8 mouse cellular contexts compared by ENCODE assay signal in the genomic region with DNA sequence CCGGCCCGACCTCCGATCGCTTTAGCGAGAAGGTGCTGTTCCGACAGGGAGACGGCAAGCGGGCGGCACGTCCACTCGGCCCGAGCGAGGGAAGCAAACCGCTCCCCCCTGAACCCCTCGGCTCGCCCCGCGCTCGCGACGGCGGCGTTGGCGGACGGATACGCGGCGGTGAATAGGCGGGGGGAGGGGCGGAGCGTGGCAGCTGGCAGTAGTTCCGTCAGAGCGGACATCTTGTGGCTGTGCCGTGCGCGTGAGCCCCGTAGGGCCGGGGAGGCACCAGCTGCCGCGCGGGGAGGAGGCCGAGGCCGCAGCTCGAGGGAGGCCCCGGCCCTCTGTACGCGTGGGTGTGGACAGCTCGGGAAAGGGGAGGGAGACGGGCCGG. TPM values are rescaled to one million over a fixed set of nuclear protein-coding genes. Genes with fewer than 3 reads are reported as not detected.
DNase-seq lines count a peak whose midpoint lies in the region; ATAC-seq and TF ChIP-seq lines count a peak whose summit lies in the region.

No protein-coding gene starts in this region.

- TF ChIP-seq EP300 in stomach, postnatal 0 days (optimal IDR thresholded peaks at IDR 0.05) = no peak

- DNase-seq in CD4-positive, CD25-positive, alpha-beta regulatory T cell, adult 2 months (ENCODE audit: low read depth, low spot score) = peak; percentile 97
- DNase-seq in c-Kit-positive CD71-positive TER-119-negative erythroid progenitor cells, embryonic 14.5 days (ENCODE audit: low read depth) = peak; percentile 68
- peak; percentile 98 for DNase-seq in forebrain, embryonic 11.5 days (ENCODE audit: low spot score)
- peak; percentile 93 to 95 for DNase-seq in kidney, postnatal 25 days
- DNase-seq in stomach, postnatal 0 days (ENCODE audit: low spot score) = peak; percentile 96

- no peaks in the 10 kb centered on the region for H3K27me3 ChIP-seq in forebrain, embryonic 11.5 days (ENCODE audit: control insufficient read depth, insufficient read depth, low read length)
- no peaks in the 10 kb centered on the region for H3K27me3 ChIP-seq in heart, embryonic 16.5 days (ENCODE audit: control insufficient read depth, insufficient read depth, low read length)
- H3K27me3 ChIP-seq in liver, embryonic 16.5 days (ENCODE audit: control insufficient read depth, insufficient read depth, low read depth, low read length) = no peaks in the 10 kb centered on the region
- no peaks in the 10 kb centered on the region for H3K27me3 ChIP-seq in neural tube, embryonic 12.5 days (replicated peaks)
- no peaks in the 10 kb centered on the region for H3K27me3 ChIP-seq in stomach, postnatal 0 days (ENCODE audit: control insufficient read depth, insufficient read depth, low read length)

- peak overlapping the region; percentile 99 for H3K27ac ChIP-seq in forebrain, embryonic 11.5 days (ENCODE audit: low read depth, low read length)
- H3K27ac ChIP-seq in heart, embryonic 16.5 days (ENCODE audit: low read length) = peak overlapping the region; percentile 100
- peak overlapping the region; percentile 100 for H3K27ac ChIP-seq in liver, embryonic 16.5 days (ENCODE audit: low read length)
- H3K27ac ChIP-seq in neural tube, embryonic 12.5 days = peak overlapping the region; percentile 100
- H3K27ac ChIP-seq in stomach, postnatal 0 days (replicated peaks) = peak overlapping the region; percentile 100

- no peaks in the 10 kb centered on the region for H3K9me3 ChIP-seq in forebrain, embryonic 11.5 days (ENCODE audit: control insufficient read depth, low read length)
- H3K9me3 ChIP-seq in heart, embryonic 16.5 days (replicated peaks; ENCODE audit: control insufficient read depth, low read length) = no peaks in the 10 kb centered on the region
- H3K9me3 ChIP-seq in liver, embryonic 16.5 days (replicated peaks; ENCODE audit: control insufficient read depth, low read length) = no peaks in the 10 kb centered on the region
- H3K9me3 ChIP-seq in neural tube, embryonic 12.5 days = no peaks in the 10 kb centered on the region
- H3K9me3 ChIP-seq in stomach, postnatal 0 days (ENCODE audit: control insufficient read depth, low read length) = no peaks in the 10 kb centered on the region

- H3K4me2 ChIP-seq in forebrain, embryonic 11.5 days (ENCODE audit: low read depth, low read length, severe bottlenecking) = peak overlapping the region; percentile 36; the same call in 1 of the 2 replicates
- H3K4me2 ChIP-seq in heart, embryonic 16.5 days (ENCODE audit: low read depth, low read length) = peak overlapping the region; percentile 31
- peak overlapping the region; percentile 58 for H3K4me2 ChIP-seq in liver, embryonic 16.5 days (ENCODE audit: low read depth, low read length)
- H3K4me2 ChIP-seq in neural tube, embryonic 12.5 days (replicated peaks) = peak overlapping the region; percentile 88
- H3K4me2 ChIP-seq in stomach, postnatal 0 days (replicated peaks; ENCODE audit: low read depth) = peak overlapping the region; percentile 61

- ATAC-seq in forebrain, embryonic 11.5 days (replicated peaks; ENCODE audit: low FRiP score) = peak; percentile 83
- peak; percentile 53 for ATAC-seq in heart, embryonic 16.5 days (replicated peaks; ENCODE audit: extremely low read depth, insufficient read depth, low FRiP score)
- ATAC-seq in liver, embryonic 16.5 days (ENCODE audit: low read depth) = peak; percentile 60
- peak; percentile 84 for ATAC-seq in neural tube, embryonic 12.5 days (ENCODE audit: low FRiP score, low read depth)
- peak; percentile 77 for ATAC-seq in stomach, postnatal 0 days (ENCODE audit: low FRiP score, low TSS enrichment)

- TF ChIP-seq CTCF in stomach, postnatal 0 days (IDR thresholded peaks at IDR 0.05; ENCODE audit: low read depth) = peak; percentile 6; the same call in 1 of the 2 replicates

- peak overlapping the region; percentile 94 for H3K4me3 ChIP-seq in forebrain, embryonic 11.5 days (ENCODE audit: low read depth, low read length)
- peak overlapping the region; percentile 72 for H3K4me3 ChIP-seq in heart, embryonic 16.5 days (ENCODE audit: low read length)
- peak overlapping the region; percentile 95 for H3K4me3 ChIP-seq in liver, embryonic 16.5 days (ENCODE audit: low read depth, low read length)
- peak overlapping the region; percentile 94 for H3K4me3 ChIP-seq in neural tube, embryonic 12.5 days
- H3K4me3 ChIP-seq in stomach, postnatal 0 days (ENCODE audit: low read depth, low read length) = peak overlapping the region; percentile 85

- no peaks in the 10 kb centered on the region for H3K36me3 ChIP-seq in forebrain, embryonic 11.5 days (ENCODE audit: control insufficient read depth, insufficient read depth, low read length)
- H3K36me3 ChIP-seq in heart, embryonic 16.5 days (ENCODE audit: control insufficient read depth, insufficient read depth) = peaks cover 6% of the 10 kb centered on the region; the same call in 1 of the 2 replicates
- H3K36me3 ChIP-seq in liver, embryonic 16.5 days (ENCODE audit: control insufficient read depth, insufficient read depth) = no peaks in the 10 kb centered on the region; the same call in 1 of the 2 replicates
- no peaks in the 10 kb centered on the region for H3K36me3 ChIP-seq in neural tube, embryonic 12.5 days
- H3K36me3 ChIP-seq in stomach, postnatal 0 days (ENCODE audit: control insufficient read depth, insufficient read depth, low read length) = no peaks in the 10 kb centered on the region

- under 1% methylated on average over 37 of the region's 50 CpGs for WGBS in forebrain, embryonic 11.5 days
- under 1% methylated on average over 48 of the region's 50 CpGs for WGBS in heart, embryonic 16.5 days
- under 1% methylated on average over 31 of the region's 50 CpGs for WGBS in liver, embryonic 16.5 days (ENCODE audit: insufficient replicate concordance)
- WGBS in neural tube, embryonic 12.5 days = under 1% methylated on average over 49 of the region's 50 CpGs
- under 1% methylated on average over 45 of the region's 50 CpGs for WGBS in stomach, postnatal 0 days

- H3K9ac ChIP-seq in forebrain, embryonic 11.5 days (ENCODE audit: low read length) = peak overlapping the region; percentile 98
- H3K9ac ChIP-seq in heart, embryonic 16.5 days (ENCODE audit: low read length) = peak overlapping the region; percentile 100
- H3K9ac ChIP-seq in liver, embryonic 16.5 days (ENCODE audit: low read depth, low read length) = peak overlapping the region; percentile 99
- peak overlapping the region; percentile 98 for H3K9ac ChIP-seq in neural tube, embryonic 12.5 days
- H3K9ac ChIP-seq in stomach, postnatal 0 days (ENCODE audit: low read length) = peak overlapping the region; percentile 97

- peaks cover 8% of the 10 kb centered on the region for H3K4me1 ChIP-seq in forebrain, embryonic 11.5 days (replicated peaks; ENCODE audit: control insufficient read depth, insufficient read depth, low read length)
- H3K4me1 ChIP-seq in heart, embryonic 16.5 days (ENCODE audit: control insufficient read depth, insufficient read depth, low read length) = peaks cover 18% of the 10 kb centered on the region
- peaks cover 14% of the 10 kb centered on the region for H3K4me1 ChIP-seq in liver, embryonic 16.5 days (ENCODE audit: control insufficient read depth, low read depth, low read length)
- H3K4me1 ChIP-seq in neural tube, embryonic 12.5 days = peaks cover 24% of the 10 kb centered on the region
- H3K4me1 ChIP-seq in stomach, postnatal 0 days (replicated peaks; ENCODE audit: control insufficient read depth, insufficient read depth) = no peaks in the 10 kb centered on the region

RNA-seq across cellular contexts. Expression of a gene that starts 0.6 kb away (rescaled TPM):
- 621 and 646 TPM in 2 replicates for polyA plus RNA-seq in forebrain, embryonic 11.5 days (2014; fragmentation: Nextera tagmentation; extraction: Ambion mirVana)
- 424 and 489 TPM in 2 replicates for polyA plus RNA-seq in heart, embryonic 16.5 days (2015; fragmentation: Nextera tagmentation; extraction: Ambion mirVana)
- 233 and 242 TPM in 2 replicates for polyA plus RNA-seq in liver, embryonic 16.5 days (2015; fragmentation: Nextera tagmentation; extraction: Ambion mirVana)
- polyA plus RNA-seq in neural tube, embryonic 12.5 days (2016; fragmentation: Nextera tagmentation; extraction: Ambion mirVana) = 461 and 494 TPM in 2 replicates
- 420 and 430 TPM in 2 replicates for polyA plus RNA-seq in stomach, postnatal 0 days (2015; fragmentation: Nextera tagmentation; extraction: Ambion mirVana)

RNA-seq across cellular contexts. Expression of a gene that starts 14.8 kb away (rescaled TPM):
- 86.3 and 99.7 TPM in 2 replicates for polyA plus RNA-seq in forebrain, embryonic 11.5 days (2014; fragmentation: Nextera tagmentation; extraction: Ambion mirVana)
- 51.8 and 52.0 TPM in 2 replicates for polyA plus RNA-seq in heart, embryonic 16.5 days (2015; fragmentation: Nextera tagmentation; extraction: Ambion mirVana)
- polyA plus RNA-seq in liver, embryonic 16.5 days (2015; fragmentation: Nextera tagmentation; extraction: Ambion mirVana) = 25.6 and 29.2 TPM in 2 replicates
- 75.6 and 78.2 TPM in 2 replicates for polyA plus RNA-seq in neural tube, embryonic 12.5 days (2016; fragmentation: Nextera tagmentation; extraction: Ambion mirVana)
- 34.2 and 35.5 TPM in 2 replicates for polyA plus RNA-seq in stomach, postnatal 0 days (2015; fragmentation: Nextera tagmentation; extraction: Ambion mirVana)

RNA-seq across cellular contexts. Expression of a gene that starts 46.9 kb away (rescaled TPM):
- polyA plus RNA-seq in forebrain, embryonic 11.5 days (2014; fragmentation: Nextera tagmentation; extraction: Ambion mirVana) = 3.6 and 3.8 TPM in 2 replicates
- polyA plus RNA-seq in heart, embryonic 16.5 days (2015; fragmentation: Nextera tagmentation; extraction: Ambion mirVana) = 37.0 and 38.3 TPM in 2 replicates
- polyA plus RNA-seq in liver, embryonic 16.5 days (2015; fragmentation: Nextera tagmentation; extraction: Ambion mirVana) = 6.6 and 7.2 TPM in 2 replicates
- polyA plus RNA-seq in neural tube, embryonic 12.5 days (2016; fragmentation: Nextera tagmentation; extraction: Ambion mirVana) = 4.0 and 5.1 TPM in 2 replicates
- 11.8 and 12.8 TPM in 2 replicates for polyA plus RNA-seq in stomach, postnatal 0 days (2015; fragmentation: Nextera tagmentation; extraction: Ambion mirVana)

Comparison
In these comparisons a context has a peak if more than half of its experiments do, and no peak if none do; other contexts are left out.
1. Peak in every context shown above with its lines: DNase-seq, ATAC-seq, H3K4me3 ChIP-seq and H3K27ac ChIP-seq.
2. H3K4me2 ChIP-seq: peak in every context shown above with its lines; median percentile 88 in neural tube, embryonic 12.5 days; 61 in stomach, postnatal 0 days; 58 in liver, embryonic 16.5 days; 36 in forebrain, embryonic 11.5 days; 31 in heart, embryonic 16.5 days.